Mouse (Mus musculus): ENCODE measurements around the gene Scmh1. TPM values are rescaled to one million over a fixed set of nuclear protein-coding genes. Genes with fewer than 3 reads are reported as not detected.

The Scmh1 gene
- total RNA-seq, 2 experiments from 2014 or later, result 110 to 118 TPM

DNA sequence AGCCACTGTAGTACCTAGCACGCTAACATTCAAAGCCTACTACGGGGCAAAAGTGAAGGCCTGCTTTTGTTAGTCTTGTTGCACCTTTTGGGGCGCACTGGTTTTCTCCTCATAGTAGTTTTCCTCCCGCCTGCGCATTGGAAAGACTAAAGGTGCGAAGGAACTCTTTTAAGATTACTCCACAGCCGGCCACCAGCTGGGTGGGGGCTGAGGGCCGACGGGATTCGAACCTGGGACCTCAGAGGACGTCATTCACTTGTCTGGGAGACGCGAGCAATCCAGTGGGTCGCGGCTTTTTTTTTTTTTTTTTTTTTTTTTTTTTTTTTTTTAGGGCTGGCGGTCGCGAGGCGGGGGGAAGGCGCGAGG is 320 bp upstream of the Scmh1 start:
- peak in 1 of 2 experiments; percentile 44 for DNase-seq (ENCODE audit: low spot score in 2 of 2)

DNA sequence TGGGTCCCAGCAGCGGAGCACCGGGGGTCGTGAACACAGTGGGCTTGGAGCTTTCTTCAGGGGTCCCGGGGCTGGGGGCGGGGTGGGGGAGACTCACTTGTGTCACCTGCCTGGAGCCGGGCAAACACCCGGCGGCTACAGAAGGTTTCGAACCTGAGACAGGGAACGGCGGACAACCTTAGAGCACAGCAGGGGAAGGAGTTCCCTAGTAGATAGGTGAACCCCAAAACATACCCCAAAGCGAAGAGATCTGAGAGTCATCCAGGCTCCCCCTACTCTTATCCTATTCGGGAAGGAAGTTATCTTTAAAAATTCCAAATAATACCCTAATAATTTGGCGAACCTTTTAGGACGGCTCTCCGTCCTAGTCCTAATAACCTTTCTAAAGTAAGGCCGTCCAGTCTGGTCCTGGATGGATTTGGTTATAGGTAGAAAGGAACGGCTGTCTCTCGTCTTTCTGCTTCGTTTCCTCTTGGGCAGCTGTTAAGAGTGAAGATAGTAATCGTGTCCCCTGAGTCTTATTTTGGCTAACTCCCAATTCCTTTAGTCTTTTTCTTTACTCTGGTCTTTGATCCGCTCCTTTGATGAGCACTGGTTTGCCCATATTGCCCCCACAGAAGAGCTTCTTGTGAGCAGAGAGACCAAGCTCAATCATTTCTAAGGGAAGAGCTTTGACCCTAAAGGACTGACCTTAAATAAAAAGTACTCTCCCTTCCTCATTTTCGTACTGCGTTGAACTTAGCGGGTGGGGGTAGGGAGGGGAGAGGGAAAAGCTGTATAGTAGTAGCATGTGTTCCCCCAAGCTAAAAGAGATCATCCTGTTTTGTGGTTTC is 941 bp downstream of the Scmh1 start:
- no peak for DNase-seq (ENCODE audit: low spot score in 2 of 2)

DNA sequence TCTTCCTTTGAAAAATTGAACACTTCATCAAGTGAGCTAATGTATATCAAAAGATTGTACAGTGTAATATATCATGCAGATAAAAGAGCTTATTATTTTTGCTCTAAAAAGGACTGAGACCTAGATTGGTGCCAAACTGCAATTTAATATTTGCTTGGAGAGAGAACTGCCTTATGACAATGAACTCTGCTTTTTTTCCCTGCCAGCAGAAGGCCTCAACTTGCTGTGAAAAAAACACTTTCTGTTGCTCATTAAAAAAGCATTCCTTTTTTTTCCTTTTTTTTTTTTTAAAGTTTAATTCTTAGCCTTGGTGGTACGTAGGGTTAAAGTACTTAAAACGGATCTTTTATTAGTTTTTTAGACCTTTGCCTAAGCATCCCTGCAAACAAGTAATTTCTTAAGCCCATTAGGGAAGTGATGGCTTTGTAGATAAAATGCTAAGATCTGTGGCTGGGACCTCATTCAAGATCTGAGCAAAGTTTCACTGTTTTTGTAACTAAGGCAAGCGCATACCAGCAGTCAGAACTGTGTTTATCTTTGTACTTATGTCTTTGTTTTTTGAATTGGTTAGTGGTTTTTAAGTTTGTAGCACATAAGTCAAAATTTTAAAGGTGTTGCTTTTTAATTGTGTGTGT is 1.7 kb downstream of the Scmh1 start:
- no peak for DNase-seq (ENCODE audit: low spot score in 2 of 2)

DNA sequence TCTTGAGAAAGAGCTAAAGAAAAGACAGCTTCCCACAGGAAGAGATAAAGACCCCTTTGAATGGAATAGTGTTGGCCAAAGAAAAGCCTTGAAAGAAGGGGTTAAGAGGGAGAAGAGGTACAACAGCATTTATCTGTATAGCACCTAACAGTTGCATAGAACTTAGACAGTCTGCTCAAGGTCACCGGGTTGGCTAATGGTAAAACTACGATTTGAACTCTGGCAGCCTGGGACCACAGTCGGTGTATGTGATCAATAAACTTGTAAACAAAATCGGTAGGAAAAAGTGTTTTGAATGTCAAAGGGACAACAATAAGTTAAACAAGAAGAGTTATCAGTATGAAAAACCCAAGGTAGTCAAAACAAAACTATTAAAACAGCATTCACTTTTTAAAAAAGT is 13.0 kb downstream of the Scmh1 start:
- DNase-seq (ENCODE audit: low spot score in 2 of 2), result no peak

DNA sequence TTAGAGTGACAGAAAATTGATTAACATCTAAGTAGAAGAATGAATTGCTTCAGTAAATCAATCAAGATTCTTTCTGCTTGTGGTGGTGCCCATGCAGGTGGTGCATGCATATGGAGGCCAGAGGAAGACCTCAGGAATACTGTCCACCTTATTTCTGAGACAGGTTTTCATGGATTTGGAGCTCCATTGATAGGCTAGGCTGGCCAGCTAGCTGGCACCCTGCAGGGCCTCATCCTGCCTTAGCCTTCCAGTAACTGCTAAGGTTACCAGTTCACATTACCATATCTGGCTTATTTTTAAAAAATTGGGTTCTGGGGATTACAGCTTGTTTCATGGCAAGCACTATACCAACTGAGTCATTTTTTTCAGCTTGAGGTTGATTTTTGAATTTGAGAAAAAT is 15.1 kb downstream of the Scmh1 start:
- DNase-seq (ENCODE audit: low spot score in 2 of 2), result no peak

DNA sequence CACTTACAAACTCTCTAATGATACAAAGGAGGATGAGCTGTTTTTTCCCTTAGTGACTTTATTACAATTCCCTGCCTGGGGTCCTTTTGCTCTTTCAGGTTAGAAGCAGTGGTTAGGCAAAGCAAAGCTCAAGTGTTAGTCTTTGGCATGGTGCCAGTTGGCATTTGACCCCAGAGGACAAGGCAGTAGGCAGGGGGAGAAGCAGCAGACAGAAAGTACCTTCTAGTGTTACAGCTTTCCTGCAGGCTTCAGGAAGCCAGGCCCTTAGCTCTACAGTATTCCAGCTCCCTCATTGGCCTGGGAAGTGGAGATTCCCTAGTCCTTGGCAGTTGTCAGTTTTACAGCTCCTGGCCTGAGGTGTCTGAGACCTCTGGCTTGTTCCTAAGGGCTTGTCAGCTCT is 15.6 kb downstream of the Scmh1 start:
- DNase-seq (ENCODE audit: low spot score in 2 of 2), result peak in 1 of 2 experiments; percentile 31

DNA sequence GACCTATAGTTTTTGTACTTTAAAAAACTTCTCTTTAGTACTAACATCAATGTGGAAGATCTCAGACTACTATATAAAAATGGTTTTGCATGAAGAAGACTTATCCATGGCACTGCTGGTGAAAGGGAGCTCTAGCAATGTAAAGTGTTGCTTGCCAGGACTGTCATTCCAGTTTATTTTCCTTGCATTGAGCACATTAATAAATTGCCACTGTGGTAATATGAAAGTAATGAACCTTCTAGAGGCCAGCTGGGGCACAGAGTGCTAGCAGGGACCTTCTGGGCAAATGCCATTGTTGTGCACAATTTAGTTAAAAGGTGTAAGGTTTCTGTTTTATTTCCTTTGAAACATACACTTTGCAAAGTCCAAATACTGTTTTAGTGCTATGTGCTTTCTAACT is 25.5 kb downstream of the Scmh1 start:
- DNase-seq (ENCODE audit: low spot score in 2 of 2), result no peak

DNA sequence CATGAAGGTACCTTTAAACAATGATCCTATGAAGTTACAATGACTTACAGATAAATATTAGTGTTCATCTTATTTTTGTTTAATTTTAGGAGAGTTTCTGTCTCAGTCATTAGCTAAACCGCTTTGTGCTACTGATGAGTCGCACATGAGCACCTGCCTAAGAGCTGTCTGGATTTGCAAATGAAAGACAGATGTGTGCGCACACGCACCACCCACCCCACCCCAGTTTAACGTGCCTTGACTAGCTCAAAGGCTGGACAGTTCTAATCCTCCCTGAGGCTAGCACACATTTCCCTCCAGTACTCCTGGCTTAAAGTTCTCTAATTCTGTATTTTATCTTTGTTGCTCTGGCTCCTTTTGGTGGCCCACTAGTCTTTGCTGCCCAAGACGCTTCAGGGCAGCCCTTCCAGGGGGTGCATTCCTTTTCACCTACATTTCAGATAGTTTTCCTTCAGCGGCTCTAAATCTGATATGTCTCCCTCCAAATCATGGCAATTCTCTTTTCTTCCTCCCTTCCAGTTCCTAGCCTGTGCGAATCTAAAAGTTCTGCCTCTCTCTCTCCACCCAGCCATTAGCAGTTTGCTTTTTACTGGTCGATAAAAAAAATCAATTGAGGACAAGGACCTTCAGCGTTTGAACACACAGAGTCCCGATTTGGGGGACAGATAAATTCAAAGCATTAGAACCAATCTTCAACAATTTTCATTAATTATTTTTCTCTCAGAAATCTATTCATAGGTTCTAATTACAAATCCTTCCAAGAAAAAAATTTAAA is 27.7 kb downstream of the Scmh1 start:
- DNase-seq (ENCODE audit: low spot score in 2 of 2), result no peak

DNA sequence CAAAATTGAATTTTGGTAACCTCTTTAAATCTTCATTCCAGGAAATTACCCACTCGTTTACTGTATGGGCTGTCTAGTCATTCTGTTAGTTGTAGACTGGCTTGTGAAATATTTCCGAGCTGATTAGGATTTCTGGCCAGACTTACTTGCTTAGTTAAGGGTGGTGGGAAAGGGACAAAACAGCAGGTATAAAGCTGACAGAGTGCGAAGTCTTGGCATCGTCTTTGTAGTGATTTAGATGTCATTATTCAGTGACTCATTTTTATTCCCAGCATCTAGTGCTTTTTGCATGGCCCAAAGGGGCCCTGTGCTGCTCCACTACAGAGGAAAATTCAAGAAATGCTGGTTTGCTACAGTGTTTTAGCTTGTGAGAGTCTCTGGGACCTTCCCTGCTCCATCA is 56.7 kb downstream of the Scmh1 start:
- no peak for DNase-seq (ENCODE audit: low spot score in 2 of 2)

DNA sequence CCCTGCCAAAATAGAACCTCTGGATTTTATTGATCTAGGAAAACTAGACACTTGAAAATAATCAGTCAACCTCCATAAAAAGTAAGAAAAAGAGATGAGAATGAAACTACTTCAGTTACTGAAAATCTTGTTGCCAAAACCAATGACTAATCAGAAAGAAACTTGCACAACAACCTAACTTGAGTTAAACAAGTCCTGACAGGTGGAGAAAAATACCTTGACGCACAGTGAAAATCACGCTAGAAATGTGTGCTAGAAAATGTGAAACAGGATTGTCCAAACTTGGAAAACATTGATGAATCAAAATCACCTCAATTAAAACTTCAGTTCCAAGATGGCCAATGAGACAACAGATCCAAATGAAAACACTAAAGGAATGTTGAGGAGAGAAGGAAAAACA is 67.9 kb downstream of the Scmh1 start:
- no peak for DNase-seq (ENCODE audit: low spot score in 2 of 2)

DNA sequence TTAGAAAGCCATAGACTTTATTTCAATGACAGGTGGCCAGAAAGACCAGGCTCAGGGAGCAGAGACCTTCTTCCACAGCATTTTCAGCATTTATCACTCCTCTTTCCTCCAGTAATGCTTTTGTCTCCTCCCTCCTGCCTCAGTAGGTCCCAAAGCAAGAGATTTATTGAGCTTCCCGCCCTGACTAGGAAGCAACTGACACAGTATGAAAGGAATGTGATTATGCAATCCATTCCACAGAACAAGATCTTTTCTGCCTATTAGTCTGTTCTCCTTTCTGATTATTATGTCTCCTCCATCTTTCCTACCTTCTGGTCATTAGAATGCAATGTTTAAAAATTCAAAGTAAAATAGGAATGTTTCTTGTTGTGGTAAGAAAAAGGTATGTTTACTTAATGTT is 82.6 kb downstream of the Scmh1 start:
- no peak for DNase-seq (ENCODE audit: low spot score in 2 of 2)

DNA sequence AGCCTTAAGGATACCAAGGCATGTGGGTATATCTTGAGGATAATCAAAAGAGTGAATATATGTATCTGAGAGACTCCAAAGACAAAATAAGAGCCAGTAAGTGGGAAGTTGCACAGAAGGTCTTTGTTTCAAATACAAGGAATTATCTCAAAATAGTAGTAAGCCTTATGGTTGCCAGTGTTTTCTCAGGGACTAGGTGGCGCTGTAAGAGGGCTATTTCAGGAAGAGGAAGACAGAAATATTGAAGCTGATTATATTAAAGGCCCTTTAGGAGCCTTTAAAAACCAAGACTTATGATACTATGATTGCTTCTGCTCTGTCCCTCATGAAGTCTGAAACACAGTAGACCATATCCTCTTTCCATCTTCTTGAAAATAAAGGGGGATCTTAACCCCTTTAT is 101.9 kb downstream of the Scmh1 start:
- DNase-seq (ENCODE audit: low spot score in 2 of 2), result no peak

DNA sequence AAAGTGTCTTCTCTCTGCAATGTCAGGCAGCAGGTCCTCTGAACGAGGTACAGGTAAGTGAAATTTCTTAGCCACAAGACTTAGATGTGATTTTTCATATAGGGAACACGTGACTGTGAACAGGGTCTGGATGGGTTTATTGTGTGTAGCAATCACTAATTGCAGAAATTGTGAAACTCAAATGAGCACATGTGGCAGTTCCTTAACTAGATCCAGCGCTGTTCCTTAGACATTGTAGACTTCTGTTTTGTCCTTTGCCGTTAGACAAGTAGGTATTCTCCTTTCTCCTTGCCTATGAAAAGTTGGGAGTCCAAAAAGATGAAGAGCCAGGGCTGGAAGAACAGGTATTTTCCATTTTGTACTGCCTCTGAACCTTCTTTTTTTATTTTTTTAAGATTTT is 106.1 kb downstream of the Scmh1 start:
- DNase-seq (ENCODE audit: low spot score in 2 of 2), result no peak

DNA sequence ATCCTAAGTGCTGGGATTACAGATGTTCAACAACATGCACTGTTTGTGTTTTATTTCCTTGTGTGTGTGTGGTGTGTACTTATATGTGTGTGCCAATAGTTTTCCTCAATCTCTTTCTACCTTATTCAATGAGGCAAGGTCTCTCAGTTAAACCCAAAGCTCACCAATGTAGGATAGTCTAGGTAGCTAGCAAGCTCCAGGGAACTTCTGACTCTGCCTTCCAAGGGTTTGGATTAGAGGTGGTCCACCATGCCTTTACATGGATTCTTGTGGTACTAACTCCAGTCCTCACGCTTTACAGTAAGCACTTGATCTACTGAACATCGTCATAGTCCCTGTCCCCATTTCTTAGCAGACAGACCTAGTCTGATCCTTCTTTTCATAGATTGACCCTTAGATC is 109.3 kb downstream of the Scmh1 start:
- no peak for DNase-seq (ENCODE audit: low spot score in 2 of 2)

DNA sequence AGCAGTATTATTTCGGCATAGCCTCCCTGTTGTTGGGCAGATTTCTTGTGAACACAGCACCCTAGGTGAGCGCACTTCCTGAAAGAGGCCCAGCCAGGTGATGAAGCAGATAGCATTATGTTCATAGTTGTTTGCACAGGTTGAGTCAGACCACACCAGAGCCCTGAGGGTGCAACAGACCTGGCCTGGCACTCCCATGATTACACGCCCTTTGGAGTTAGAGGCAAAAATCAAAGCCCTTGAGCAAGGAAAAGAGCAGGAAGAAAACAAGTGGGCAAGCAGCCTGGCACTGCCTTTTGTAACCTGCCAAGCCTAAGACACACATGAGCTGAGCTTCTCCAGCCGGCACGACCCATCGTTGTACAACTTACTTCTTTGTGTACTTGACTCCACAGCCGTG is 111.4 kb downstream of the Scmh1 start:
- DNase-seq (ENCODE audit: low spot score in 2 of 2), result no peak

DNA sequence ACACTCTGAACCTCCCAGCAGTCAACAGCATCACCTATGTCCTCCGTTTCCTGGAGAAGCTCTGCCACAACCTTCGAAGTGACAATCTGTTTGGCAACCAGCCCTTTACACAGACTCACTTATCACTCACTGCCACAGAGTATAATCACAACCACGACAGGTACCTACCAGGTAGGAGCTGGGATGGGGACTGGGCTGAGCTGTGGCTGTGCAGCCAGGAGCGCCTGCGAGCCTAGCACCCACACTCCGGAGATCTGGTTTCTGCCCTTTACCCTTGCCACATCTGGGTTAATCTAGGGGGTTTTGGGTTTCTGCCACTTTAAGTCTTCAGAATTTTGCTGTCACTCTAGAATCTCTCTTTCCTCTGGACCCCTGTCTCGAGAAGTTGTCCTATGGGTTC is 111.8 kb downstream of the Scmh1 start:
- DNase-seq (ENCODE audit: low spot score in 2 of 2), result no peak

DNA sequence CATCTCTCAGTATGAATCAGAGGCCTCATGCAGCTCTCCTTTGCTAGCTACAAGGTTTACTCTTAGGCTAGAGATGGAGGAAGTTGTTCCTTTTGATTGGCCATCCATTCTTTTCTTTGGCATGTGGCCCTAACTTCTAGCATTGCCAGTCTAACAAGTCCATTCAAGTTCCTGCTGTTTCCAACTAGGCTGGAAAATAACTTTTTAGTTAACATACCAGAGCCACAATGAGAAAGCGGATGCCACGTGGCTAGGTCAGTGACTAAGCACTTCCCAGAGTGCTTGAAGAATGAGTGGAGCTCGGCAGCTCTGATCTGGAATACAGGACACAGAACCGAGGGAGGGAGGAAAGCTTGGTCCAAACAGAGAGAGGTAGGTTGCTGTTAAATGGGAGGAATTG is 112.3 kb downstream of the Scmh1 start:
- DNase-seq (ENCODE audit: low spot score in 2 of 2), result no peak

DNA sequence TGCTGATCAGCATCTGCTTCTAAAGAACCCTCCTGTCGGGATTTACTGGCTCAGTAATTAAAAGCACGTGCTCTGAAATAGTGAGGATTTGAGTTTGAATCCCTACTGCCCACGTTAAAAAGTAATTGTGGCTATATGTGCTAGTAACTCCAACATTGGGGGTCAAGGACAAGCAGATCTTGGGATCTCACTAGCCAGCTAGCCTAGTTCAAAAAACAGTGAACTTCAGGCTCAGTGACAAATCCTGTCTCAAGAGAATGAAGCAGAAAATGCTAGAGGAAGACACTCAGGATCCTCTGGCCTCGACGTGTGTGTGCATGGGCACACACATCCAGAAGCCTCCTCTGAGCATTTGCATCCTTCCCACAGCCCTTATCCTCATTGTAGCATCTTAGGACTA is 116.7 kb downstream of the Scmh1 start:
- no peak for DNase-seq (ENCODE audit: low spot score in 2 of 2)

DNA sequence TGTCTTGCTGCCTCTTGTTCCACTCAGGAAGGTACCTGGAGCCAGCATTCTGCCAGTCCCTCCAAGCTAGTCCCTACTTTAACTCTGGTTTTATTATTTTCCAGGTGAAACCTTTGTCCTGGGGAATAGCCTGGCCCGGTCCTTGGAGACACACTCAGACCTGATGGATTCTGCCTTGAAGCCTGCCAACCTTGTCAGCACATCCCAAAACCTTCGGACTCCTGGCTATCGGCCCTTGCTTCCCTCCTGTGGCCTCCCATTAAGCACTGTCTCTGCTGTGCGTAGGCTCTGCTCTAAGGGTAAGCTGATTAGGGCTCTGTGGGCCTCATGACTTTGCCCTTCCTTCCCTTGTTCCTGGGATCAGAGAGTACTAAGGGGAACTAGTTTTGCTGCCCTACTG is 117.3 kb downstream of the Scmh1 start:
- DNase-seq (ENCODE audit: low spot score in 2 of 2), result no peak

DNA sequence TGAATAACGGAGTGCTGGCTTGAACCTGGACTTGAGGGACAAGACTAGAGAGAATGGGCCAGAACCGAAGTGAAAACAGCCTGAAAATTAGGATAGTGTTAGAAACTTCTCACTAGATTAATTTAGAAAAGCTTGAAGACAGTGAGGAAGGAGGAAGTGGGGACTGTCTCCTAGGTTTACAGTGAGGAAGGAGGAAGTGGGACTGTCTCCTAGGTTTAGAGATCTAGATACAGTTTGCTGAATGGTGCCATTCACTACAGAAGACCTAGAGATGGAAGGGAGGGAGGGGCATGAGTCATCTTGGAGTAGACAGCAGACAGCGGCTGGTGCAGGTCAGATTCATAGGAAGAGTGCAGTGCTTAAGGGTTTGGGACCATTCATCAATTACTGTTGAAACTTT is 118.0 kb downstream of the Scmh1 start:
- DNase-seq (ENCODE audit: low spot score in 2 of 2), result no peak

DNA sequence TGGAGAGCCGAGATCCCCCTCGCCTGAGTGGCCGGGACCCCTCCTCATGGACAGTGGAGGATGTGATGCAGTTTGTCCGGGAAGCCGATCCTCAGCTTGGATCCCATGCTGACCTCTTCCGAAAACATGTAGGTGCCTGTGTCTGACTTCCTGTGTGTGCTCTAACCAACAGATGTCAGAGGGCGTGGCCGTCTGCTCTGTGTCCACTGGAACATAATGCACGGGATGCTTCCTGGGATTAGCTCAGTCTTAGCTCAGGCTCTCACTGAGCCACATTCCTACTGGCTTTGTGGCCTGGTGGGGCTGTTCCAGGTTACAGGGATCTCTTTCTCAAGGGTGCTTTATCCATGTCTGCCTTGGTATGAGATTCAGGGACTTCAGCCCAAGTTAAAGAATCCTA is 123.1 kb downstream of the Scmh1 start:
- DNase-seq (ENCODE audit: low spot score in 2 of 2), result no peak

DNA sequence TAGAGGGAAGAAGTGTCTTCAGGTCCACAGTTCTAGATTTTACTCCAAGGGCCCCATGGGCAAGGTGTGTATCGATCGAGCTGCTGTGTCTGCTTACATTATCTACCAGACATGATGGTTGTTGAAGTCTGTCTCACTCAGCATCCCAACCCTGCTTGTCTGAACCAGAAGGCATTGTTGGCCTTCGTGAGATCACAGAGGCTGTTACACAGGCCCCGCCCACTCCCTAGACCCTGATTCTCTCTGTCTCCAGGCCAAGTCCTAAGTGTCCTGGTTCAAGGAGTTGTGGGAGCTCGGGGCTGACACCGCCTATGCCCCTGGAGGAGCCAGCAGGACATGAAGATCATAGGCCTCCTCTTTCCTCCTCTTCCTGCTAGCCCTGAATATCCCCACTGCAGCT is 126.9 kb downstream of the Scmh1 start, which contains the start of gene Slfnl1:
Slfnl1 (plus strand) TSS at position 246 of the 400 bp plus-strand sequence.
- no peak for DNase-seq (ENCODE audit: low spot score in 2 of 2)

Data from layer of hippocampus, postnatal 10 days (tissue).